Mouse (Mus musculus) left cerebral cortex, postnatal 10 days (tissue): ENCODE data around the gene Sox12. TPM values are rescaled to one million over a fixed set of nuclear protein-coding genes. Genes with fewer than 3 reads are reported as not detected.
"Not testable (repeated sequence)": the region's sequence is repeated elsewhere in the genome, so short reads cannot be mapped to it uniquely, and the experiment has no call there.

Source experiments
- DNase-seq, 2 experiments: peaks; one replicate each; pipeline ENCODE4 v3.0.0; 2021 to 2022; ENCODE audit warnings: low spot score in 2 of 2, mixed read lengths in 1 of 2; ENCODE audit errors: extremely low spot score in 1 of 2
- intact Hi-C: fragments of 180-260 bp; cut with DNase I; formaldehyde crosslinking; loops from one replicate; pipeline ENCODE4 v1.15.1; 2025
- total RNA-seq, 2 experiments: library from RNA; stranded (reverse); gene quantifications; 2 replicates each; pipeline ENCODE4 v1.2.3; 2021

Gene Sox12
- 10 to 100 TPM; 35.3 to 38.0 TPM for total RNA-seq

DNA sequence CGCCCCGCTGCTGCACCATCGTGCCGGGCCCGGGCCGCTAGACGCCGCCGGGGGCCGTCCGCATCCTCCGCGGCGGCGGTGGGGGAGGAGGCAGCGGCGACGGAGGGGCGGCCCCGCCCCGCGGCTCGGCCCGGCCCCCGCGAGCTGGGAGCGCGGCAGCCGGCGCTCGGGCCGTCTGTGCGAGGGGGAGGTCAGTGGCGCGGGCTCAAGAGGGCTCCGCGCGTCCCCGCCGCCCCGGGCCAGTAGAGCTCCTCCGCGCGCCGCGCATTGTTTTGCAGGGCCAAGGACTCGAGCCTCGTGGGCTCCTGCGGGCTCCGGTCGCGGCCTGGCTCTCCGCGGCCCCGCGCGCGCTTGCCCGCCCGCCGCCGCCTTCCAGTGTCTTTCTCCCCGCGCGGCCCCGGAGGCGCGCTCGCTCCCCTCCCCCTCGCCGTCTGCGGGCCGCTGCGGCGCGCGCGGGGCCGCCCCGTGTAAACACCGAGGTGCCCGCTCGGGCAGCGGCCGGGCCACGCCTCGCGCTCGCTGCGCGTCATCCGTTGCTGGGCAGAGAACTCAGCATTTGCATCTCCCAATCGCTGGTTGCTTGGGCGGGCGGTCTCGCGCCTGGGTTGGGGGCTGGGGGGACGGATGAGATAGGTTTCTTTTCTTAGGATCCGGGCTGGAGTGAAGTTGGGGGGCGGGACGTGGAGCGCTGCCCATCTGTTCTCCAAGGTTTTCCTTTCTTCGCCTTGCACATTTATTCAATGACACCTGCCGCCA, at the start of gene Sox12:
TSS of gene Sox12 (minus strand) at position 384 of the 756 bp plus-strand sequence.
- intact Hi-C loops, result loop anchor here (10.0 kb wide), 1 partner anchor 147 kb away; the partner anchor contains the start of gene Defb29
- peak; percentile 98 for DNase-seq

DNA sequence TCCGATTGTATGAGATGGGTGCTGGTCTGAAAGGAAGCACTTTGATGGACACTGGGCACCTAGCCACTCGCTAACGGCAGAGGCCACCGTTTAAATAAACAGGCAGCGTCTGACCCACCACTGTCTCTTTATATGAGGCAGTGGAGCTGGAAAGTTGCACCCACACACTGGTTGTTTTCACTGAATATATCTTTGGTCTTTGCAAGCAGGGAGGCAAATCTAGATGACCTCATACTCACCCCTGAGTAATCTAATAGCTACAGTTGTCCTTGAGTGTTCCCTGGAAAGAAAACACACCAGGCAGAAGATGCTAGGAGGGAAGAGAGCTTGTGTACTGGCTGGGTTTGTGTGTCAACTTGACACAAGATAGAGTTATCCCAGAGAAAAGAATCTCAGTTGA, 49.6 kb upstream of the Sox12 start:
- DNase-seq, result no peak
- intact Hi-C loops, result no loop called here

DNA sequence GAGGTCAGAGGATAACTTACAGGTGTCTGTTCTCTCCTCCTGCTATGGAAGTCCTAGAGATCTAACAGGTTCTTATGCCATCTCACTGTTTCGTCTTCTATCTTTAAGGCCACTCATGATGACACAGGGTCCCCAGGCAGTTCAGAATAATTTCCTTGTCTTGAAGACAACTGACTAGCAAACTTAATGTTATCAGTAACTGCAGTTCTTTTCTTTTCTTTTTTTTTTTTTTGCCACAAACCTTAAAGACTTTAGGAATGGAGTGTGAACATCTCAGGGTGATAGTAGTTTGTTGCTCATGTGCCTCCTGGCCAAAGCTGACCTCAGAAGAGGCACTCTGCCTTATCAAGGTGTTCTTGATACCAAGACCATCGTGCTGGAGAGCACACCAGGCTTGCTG, 48.8 kb upstream of the Sox12 start:
- intact Hi-C loops, result no loop called here
- DNase-seq, result no peak

DNA sequence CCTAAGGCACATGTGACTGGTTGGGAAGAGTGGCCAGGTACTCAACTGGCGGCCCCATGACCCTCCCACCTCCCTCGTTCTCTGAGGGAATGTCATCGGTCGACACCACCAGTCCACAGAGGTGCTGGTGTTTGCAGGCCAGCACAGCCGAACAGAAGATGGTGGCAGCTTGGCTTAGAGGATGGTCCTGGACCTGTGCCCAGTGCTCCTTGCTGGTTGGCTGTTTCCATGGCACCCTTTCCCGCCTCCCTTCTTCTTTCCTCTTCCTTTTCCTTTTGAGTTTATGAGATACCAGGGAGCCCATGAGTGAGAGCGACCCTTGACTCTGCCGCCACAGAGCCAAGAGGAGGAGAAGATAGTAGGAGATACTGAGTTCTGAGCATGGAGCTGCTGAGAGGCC, 45.4 kb upstream of the Sox12 start:
- peak; percentile 32 to 62 for DNase-seq
- intact Hi-C loops, result no loop called here

DNA sequence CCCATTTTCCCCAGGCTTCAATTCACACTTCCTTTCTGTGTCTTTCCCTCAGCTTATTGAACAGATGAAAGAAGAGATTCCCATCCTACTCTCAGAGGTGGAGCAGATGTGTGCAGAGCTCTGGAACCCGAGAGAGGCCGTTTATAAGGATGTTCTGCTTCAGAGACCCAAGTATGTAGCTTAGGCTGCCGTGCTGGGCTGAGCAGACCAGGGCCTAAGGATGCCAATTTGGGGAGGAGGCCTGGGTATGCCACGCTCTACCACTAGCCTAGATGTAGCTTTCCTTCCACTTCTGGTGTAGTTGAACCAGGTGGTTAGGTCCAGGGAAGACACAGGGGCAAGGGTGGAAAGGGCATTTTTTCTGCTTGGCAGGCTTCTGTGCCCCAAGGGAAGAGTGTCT, 44.5 kb upstream of the Sox12 start:
- DNase-seq, result no peak
- intact Hi-C loops, result no loop called here

DNA sequence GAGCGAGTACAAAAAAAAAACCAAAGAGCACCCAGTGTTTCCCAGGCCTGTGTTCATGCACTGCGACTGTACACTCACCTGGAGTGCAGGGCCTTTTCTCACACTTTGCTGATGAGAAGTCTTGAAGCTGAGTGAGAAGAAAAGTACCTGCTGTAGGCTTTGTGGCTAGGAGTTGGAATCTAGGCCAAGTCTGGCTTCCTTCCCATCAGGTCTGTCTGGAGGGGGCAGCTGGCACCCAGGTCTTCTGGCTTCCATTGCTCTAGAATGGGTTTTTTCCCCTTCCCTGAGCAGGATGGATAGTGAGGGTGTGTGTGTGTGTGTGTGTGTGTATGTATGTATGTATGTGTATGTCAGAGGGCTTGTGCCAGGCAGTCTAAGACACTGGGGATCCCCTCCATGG, 42.0 kb upstream of the Sox12 start:
- intact Hi-C loops, result no loop called here
- no peak for DNase-seq

DNA sequence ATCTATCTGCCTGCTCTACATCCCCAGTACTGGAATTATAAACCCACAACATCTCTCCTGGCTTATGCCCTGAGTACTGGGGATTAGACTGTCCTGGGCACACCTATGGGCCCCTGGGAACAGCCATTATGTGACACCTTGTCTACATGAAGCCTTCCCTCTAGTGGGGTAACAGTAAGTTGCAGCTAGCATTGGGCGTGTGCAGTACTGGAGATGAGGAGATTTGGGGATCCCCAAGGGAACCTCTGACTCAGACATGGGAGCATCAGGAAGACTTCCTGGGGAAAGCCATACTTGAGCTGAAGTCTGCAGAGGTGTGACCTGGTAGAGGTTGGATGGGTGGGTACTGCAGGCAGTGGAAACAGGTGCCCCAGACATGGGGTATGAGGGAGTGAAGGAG, 41.1 kb upstream of the Sox12 start:
- DNase-seq, result no peak
- intact Hi-C loops, result no loop called here

DNA sequence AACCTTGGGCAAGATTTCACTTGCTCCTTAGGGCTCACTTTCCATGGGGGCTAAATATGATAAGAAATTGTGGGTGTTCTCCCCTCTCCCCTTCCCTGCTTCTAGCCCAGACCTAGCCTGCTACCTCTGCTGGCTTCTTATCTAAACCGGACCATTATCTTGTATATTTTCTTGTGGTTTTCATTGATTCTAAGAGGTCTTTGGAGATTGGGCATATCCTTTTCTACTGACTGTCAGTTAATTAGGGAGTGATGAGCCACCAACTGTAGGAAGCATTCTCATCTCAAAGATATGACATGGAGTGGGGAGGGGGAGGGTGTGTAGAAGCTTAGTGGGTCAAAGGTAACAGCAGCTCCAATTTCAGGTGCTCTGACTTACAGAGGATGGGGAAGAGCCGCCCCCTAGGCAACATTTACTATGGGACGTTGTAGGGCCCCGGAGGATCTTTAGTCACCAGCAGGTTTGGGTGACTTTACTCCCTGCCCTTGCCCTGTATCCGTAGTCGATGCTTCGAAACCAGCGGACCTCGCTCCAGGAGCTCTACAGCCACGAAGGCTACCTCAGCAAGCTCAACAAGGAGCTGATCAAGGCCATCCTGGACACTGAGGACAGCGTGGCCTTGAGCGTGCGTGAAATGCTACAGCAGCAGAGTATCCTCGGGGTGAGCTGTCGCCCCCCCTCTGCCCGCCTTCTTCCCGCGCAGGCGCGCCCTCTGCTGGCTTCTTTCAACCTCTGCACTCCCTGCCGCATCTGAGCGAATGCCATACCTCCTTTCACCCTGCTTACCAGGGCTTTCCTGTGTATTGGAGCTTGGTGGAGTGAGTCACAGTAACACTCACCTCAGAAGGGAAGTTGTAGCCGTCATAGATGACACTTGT, 39.4 kb upstream of the Sox12 start:
- intact Hi-C loops, result loop anchor here (2.0 kb wide), 1 partner anchor 44 kb away; no protein-coding TSS in a partner anchor
- peak; percentile 77 to 88 for DNase-seq

DNA sequence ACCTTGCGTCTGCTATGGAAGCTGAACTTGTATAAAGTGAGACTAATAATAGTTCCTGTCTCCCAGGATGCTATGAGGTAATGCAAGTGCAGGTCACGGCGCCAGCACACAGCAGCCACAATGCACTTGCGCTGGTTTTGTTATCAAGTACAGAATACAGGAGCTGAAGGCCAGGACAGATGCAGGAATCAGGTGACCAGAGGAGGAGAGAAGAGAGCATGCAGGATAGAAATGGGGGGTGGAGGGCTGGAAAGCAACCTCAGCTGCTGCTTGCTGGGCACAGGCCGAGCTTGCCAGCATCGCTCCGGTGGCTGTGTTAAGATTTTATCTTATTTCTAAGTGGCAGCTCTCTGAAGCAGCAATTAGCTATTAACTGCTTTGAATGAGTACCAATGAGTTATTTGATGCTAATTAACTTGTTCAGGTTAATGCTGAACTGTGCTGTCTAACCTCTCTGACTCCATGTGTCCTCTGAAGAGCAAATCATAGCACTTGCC, 38.6 kb upstream of the Sox12 start:
- no peak for DNase-seq
- intact Hi-C loops, result loop anchor here (2.0 kb wide), 1 partner anchor 44 kb away; no protein-coding TSS in a partner anchor

DNA sequence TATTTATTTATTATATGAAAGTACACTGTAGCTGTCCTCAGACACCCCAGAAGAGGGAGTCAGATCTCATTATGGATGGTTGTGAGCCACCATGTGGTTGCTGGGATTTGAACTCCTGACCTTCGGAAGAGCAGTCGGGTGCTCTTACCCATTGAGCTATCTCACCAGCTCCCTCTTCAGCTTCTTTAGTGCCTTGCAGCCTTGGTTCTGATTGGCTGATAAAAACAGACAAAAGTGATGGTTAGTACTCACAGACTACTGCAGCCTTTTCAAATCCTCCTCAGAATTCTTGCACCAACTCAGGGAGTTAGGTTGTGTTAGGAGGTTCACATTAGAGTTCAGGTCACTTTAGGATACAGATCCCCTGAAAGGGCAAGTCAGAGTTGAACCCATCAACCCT, 30.6 kb upstream of the Sox12 start:
- DNase-seq, intact Hi-C loops: not testable (repeated sequence)

DNA sequence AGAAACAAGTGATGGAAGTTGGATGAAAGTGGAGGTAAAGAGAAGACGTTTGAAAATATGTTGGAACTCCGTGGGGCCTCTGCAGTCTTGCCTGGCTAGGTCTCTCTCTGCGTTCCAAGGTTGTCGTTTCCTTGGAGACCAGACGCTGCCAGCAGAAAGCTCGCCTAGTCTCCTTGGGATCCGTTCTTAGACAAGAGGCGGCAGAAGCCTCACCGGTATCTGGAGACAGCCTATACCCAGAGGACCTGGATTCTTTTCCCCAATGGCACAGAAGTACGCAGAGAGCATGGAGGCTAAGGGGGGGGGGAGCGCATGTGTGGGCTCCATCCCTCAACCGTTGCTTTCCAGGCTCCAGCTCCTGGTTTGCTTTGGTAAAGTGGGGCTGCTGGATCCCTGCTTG, 29.6 kb upstream of the Sox12 start:
- intact Hi-C loops, result no loop called here
- DNase-seq, result peak in 1 of 2 experiments; percentile 38

DNA sequence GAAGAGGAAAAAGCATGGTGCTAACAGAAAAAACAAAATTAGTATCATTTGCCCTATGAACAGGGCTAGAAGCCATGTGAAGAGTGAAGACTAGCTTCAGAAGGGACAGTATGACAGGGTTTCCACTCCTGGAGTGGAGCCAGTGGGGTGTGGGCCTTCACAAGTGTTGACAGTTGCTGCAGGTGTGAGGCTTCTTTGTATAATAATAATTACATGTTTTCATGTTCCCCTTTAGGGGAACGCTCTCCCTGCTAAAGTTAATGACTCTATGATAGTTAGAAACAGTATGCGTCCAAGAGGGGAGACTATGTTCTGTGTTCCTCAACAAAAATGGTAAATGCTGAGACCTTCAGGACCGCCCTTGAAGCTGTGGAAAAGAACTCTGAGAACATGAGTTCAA, 17.9 kb upstream of the Sox12 start:
- DNase-seq, result no peak
- intact Hi-C loops, result no loop called here

DNA sequence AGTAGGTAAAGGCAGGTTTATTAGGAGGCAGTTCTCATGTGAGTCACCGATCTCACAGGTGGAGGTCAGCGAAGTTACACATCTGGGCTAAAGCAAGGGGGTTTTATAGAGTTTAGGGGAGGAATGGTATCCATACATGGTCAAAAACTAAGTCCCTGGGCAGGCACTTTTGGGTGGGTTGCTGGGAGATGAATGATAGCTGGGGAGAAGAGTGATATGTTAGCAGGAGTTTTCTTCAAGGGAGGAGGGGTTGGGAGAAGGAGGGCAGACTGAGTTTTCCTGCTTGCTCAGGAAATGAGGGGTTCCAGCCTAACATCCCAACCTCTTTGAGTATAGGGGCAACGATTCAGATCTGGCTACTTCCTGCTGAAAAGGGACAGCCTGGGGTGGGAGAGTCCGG, 17.4 kb upstream of the Sox12 start, which contains the start of gene 6820408C15Rik:
TSS of gene 6820408C15Rik (plus strand) at position 301 of the 400 bp plus-strand sequence.
- intact Hi-C loops, result no loop called here
- no peak for DNase-seq

DNA sequence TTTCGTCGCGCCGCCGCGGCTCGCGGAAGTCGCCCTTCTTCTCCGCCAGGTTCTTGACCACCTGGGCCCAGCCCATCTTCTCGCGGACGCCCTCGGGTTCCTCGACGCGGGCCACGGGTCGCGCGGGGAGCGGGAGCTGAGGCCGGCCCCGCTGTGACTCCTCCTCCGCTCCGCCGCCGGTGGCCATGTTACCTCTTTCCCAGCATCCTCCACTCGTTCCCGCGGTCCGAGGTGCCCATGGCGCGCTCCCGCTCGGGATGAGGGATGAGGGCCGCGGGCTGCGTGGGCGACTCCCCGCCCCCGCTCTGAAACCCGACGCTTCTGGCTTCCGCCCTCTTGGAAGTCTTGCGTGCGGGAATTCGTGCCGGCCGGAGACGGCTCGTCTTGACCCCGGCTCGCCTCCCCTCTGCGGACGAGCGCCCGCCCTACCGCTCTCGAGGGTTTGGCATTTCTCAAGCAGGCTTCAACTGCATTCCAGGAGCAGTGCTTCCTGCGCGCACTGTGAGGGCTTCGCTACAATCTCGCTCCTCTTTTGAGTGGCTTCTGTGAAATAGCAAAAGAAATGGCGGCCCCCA, 16.8 kb upstream of the Sox12 start, which contains the start of gene Zcchc3:
TSS of gene Zcchc3 (minus strand) at position 437 of the 575 bp plus-strand sequence.
- DNase-seq, result peak; percentile 82 to 94
- intact Hi-C loops, result no loop called here

DNA sequence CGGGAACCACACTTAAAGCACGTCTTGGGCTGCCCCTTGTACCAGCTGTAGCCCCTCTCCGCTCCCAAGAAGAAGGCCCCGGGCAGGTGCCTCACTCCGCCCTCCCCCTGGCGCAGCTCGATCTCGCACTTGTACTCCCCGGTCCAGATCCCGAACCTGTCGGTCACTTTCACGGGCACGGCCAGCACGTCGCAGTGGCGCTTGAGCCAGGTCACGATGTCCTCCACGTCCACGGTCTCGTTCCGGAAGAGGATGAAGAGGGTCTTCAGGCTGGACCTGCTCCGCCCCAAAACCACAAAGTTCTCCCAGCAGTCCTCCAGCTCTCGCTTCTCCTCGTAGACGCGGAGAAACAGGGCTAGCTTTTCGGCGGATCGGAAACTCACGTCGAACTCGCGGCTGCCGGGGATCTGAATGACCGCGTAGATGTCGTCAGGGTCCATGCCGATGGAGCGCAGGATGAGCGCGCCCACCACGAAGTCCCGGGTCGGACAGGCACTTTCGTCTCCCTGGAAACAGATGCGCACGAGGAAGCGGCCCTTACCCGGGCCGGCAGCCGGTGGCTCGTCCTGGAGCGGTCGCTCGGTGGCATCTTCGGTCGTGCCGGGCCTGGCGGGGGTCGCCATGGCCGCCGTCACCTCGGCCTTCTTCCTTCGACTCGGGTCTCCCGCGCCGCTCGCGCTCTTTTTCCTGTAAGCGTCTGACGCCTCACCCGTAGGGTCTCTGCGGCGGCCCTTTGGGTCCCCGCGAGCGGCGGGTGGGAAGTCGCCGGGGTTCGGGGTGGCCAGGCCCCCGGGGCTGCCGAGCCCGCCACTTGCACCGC, 16.1 kb upstream of the Sox12 start:
- intact Hi-C loops, result no loop called here
- DNase-seq, result peak in 1 of 2 experiments; percentile 54

DNA sequence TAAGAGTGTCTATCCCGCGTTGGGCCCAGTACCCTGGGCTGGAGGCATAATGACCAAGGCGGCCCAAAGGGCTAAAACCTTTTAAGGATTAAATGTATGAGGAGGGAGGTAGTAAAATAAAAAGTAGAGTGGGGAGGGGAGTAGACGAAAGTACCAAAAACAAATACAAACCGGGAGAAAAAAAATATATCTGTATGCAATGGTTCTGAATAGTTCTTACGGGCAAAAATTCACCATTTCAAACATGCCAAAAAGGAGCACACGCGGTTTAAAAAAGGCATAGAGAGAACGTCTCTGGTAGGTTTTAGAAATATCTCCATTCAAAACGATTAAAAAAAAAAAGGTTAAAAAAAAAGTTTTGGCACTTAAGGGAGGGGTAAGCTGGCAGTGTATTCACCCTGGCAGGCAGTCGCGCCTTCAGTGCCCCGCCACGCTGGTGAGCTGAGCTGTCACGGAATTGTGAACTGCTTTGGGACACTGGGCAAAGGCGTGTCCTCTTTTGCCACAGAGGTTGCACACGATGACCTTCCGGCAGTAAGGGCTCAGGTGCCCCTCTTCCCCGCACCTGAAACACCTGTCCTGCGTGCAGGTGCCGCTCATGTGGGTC, 15.4 kb upstream of the Sox12 start:
- intact Hi-C loops, result no loop called here
- peak in 1 of 2 experiments; percentile 34 for DNase-seq

DNA sequence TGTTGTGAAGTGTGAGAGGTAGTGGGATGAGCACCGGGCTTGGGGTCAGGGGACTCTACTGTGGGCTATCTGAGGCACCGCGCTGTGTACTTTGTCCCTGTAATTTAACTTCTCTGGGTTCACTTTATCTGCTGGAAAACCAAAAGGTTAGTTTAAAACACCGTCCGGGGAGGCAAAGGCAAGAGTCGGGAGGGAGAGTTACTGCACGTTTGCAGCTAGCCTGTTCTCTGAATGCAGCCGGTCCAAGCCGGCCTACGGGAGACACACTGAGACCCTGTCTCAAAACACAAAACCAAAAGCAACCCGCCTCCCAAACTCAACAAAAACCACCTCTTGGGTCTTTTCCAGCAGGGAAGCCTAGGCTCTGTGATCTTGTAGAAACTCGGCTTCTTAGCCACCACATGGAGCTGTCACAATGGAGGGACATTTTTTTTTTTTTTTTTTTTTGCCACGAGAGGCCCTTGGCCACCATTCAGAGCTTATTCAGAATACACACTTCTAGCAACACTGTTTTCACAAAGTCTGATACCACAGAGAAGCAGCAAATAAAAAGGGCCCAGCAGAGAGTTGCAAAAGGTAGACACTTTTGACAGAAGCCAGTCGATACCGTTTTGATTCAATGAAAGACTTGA, 14.8 kb upstream of the Sox12 start:
- intact Hi-C loops, result no loop called here
- DNase-seq, result no peak

DNA sequence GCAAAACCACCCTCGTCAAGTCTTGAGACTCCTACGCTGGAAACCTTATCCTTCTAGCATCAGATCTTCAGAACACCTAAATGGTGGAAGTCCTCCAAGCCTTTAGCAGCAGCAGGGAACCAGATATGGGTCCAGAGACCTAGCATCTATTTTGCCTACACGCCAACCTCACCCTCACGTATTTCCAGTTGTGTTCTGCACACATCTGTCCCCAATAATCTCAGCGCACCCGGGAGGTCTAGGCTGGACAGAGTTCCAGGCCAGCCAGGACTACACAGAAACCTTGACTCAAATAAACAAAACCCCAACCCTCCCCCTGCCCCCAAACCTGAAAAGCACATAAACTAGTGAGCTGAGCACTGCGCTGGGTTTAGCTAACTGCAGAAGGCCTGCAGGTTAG, 13.6 kb upstream of the Sox12 start:
- DNase-seq, result no peak
- intact Hi-C loops, result no loop called here
